Mouse (Mus musculus): ENCODE data around the gene Arhgef39.

- TF ChIP-seq CTCF (IDR thresholded peaks at IDR 0.05; ENCODE audit: extremely low read depth, insufficient read depth, insufficient read length, insufficient replicate concordance) (peak; percentile 45; the same call in 1 of the 2 replicates), POLR2A (IDR thresholded peaks at IDR 0.05; ENCODE audit: low read depth, low read length) (peak; percentile 92)
Observed at GRCm38 (mm10) chr4:43454041-43454836, 45.3 kb downstream of the Arhgef39 start, which contains the start of gene Cd72.
